Mouse (Mus musculus) MN1 (cell line): Measurements from ENCODE around the gene Gm16451.
"Not testable (repeated sequence)": the region's sequence is repeated elsewhere in the genome, so short reads cannot be mapped to it uniquely, and the experiment has no call there.

Experiments used
- DNase-seq: peaks from one replicate; pipeline ENCODE4 v3.0.0-alpha.2; 2016; ENCODE audit warnings: low spot score

The Gm16451 gene

DNA sequence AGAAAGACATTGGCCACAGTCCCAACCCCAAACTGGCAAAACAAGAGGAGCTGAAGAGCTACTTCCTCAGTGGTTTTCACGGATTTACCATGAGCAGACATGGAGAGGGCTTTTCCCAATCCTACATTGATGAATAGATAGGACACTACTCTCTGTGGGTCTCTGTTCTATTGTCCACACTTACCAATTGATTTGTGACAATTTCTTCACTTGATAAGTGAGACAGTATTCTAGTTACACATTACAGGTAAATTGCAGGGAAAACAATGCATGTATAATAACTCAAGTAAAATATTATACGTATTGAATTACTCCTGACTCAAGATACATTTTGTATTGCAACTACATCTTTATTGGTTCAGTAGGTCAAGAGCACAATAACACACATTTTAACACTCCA is at the start of gene Gm16451:
Gene Gm16451, minus strand, starts transcription at position 101 of the 400 bp plus-strand sequence.
- not testable (repeated sequence) for DNase-seq

DNA sequence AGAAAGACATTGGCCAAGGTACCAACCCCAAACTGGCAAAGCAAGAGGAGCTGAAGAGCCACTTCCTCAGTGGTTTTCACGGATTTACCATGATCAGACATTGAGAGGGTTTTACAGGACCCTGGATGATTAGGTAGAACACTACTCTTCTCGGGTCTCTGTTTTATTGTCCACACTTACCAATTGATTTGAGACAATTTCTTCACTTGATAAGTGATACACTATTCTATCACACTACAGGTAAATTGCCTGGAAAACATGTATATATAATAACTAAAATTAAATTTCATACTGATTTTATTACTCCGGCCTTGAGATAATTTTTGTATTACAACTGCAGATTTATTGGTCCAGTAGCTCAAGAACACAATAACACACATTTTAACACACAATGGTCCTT is 45.9 kb upstream of the Gm16451 start, which contains the start of gene Vmn1r142:
Gene Vmn1r142, minus strand, starts transcription at position 101 of the 400 bp plus-strand sequence.
- not testable (repeated sequence) for DNase-seq

DNA sequence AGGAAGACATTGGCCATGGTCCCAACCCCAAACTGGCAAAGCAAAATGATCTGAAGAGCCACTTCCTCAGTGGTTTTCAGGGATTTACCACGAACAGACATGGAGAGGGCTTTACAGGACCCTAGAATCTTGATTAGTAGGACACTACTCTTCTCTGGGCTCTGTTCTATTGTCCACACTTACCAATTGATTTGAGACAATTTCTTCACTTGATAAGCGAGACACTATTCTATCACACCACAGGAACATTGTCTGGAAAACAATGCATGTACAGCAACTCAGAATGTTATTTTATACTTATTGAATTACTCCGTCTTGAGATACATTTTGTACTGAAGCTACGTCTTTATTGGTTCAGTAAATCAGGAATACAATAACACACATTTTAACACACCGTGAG is 16.6 kb upstream of the Gm16451 start, which contains the start of gene Gm10666:
Gene Gm10666, minus strand, starts transcription at position 101 of the 400 bp plus-strand sequence.
- not testable (repeated sequence) for DNase-seq

DNA sequence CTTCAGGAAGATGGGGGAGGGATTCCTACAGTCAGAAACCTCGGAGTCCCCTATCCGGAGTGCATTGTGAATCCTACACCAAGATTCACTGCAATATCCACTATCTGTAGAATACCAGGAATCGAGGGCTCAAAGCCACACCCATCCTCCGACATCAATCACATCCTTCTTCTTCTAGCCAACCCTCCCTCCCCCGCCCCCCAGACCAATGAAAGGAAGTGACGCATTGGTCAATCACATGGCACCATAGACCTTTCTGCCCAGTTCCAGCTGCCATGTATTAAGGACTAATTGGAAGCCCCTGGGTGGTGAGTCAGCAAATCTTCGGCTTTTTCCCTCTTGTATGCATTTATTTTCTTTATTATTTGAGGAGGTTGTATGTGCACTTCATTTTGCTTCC is 49.3 kb downstream of the Gm16451 start, which contains the start of gene Vmn1r139:
Gene Vmn1r139, plus strand, starts transcription at position 301 of the 400 bp plus-strand sequence.
- not testable (repeated sequence) for DNase-seq
